Mouse (Mus musculus) lung, postnatal 0 days (tissue): ENCODE results near the gene Fam228b. TPM values are rescaled to one million over a fixed set of nuclear protein-coding genes. Genes with fewer than 3 reads are reported as not detected.
A peak's percentile ranks its signal among the peaks of the same experiment; 100 is the strongest.

Source experiments
- ATAC-seq: fragments of 200-750 bp; cut with Nextera tagmentation; 2 replicates; pipeline ENCODE4 v1.8.0; 2017; ENCODE audit warnings: moderate library complexity
- DNase-seq: peaks from one replicate; pipeline ENCODE4 v3.0.0-alpha.2; 2016; ENCODE audit warnings: low spot score
- H3K27ac ChIP-seq: fragments of 300-500 bp; sonication (generic); 2 replicates; pipeline ENCODE4 v1.5.1; 2014; ENCODE audit warnings: antibody characterized with exemption, mild to moderate bottlenecking, low read length, mixed read lengths
- H3K27me3 ChIP-seq: fragments of 300-500 bp; sonication (generic); replicated peaks from 2 replicates; pipeline ENCODE4 v1.6.1; 2014; ENCODE audit warnings: low read length, mixed read lengths; ENCODE audit not compliant: insufficient read depth
- H3K36me3 ChIP-seq: fragments of 300-500 bp; sonication (generic); 2 replicates; pipeline ENCODE4 v1.6.1; 2014; ENCODE audit warnings: low read length, mixed read lengths; ENCODE audit not compliant: insufficient read depth
- H3K4me1 ChIP-seq: fragments of 300-500 bp; sonication (generic); 2 replicates; pipeline ENCODE4 v1.6.1; 2014; ENCODE audit warnings: antibody characterized with exemption, low read depth, low read length, mixed read lengths; ENCODE audit not compliant: insufficient read depth
- H3K4me2 ChIP-seq: fragments of 300-500 bp; sonication (generic); replicated peaks from 2 replicates; pipeline ENCODE4 v1.6.1; 2014; ENCODE audit warnings: low read depth, mild to moderate bottlenecking, low read length, moderate library complexity, mixed read lengths
- H3K4me3 ChIP-seq: fragments of 300-500 bp; sonication (generic); 2 replicates; pipeline ENCODE4 v1.5.1; 2014; ENCODE audit warnings: low read depth, low read length
- H3K9ac ChIP-seq: fragments of 300-500 bp; sonication (generic); replicated peaks from 2 replicates; pipeline ENCODE4 v1.6.1; 2014; ENCODE audit warnings: low read depth, mild to moderate bottlenecking
- H3K9me3 ChIP-seq: fragments of 300-500 bp; sonication (generic); 2 replicates; pipeline ENCODE4 v1.6.1; 2016; ENCODE audit warnings: low read length, mixed read lengths
- CTCF ChIP-seq: IDR thresholded peaks from 2 replicates; pipeline ENCODE4 v1.5.1; 2016; ENCODE audit warnings: antibody characterized with exemption, mild to moderate bottlenecking
- EP300 ChIP-seq: IDR thresholded peaks from 2 replicates; pipeline ENCODE4 v1.6.1; 2016; ENCODE audit warnings: antibody characterized with exemption, mild to moderate bottlenecking, control low read depth
- WGBS: fragments of 180-500 bp; shearing (Covaris S2); extraction: QIAGEN DNeasy Blood & Tissue Kit; methylation state at CpG from one replicate; pipeline ENCODE4 v1.1.7; 2014; 5-methylcytosine and 5-hydroxymethylcytosine counted together
- polyA plus RNA-seq: library from polyadenylated mRNA; unstranded; fragments of >200 nt; fragmentation: Nextera tagmentation; extraction: Ambion mirVana; gene quantifications from 2 replicates; pipeline ENCODE4 v1.2.1, GENCODE M21; 2015

Fam228b gene
- polyA plus RNA-seq, 1 experiment from 2014 or later: 1.2 TPM

DNA sequence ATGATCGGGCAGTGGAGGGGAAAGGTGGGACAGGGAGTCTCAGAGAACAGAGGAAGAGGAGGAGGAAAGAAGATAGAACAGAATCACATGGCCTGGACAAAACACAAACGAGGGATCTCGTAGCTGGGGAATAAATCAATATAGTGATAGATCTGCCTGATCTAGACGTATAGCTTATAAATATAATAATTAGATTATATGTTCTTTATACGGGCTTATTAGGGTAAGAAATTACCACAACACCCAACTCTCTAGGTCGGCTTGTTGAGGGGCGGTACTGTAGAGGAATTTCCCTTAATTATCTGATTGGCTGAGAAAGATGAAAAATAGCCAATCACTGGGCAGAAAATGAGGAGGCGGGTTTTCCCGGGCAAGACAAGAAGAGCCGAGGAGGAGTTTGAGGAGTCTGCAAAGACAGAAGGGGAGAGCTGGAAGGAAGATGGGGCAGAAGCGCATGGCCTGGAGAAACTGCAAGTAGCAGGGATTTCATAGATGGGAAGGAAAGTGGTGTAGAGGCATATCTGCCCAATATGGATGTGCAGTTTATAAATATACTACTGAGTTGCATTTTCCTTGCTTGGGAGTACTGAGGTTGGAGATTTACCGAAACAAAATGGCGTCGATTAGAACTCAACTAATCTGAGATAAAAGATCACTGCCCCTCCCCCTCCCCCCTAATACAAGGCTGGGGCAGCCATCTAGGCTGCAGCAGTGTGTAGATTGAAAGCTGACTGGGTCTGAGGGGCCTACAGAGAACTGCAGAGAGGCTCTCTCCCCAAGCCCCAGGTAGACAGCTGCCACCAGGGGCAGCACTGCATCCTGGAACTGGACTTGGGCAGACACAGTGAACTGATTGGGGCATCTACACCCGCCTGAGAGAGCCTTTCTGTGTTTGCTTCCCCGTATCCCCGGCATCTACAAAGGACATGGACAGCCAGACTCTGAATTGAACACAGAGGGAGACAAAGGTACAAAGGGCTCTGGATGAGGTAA, 49.0 kb downstream of the Fam228b start:
- no peaks in the 10 kb centered on the region for H3K9me3 ChIP-seq
- DNase-seq: no peak
- no peak overlapping the region for H3K4me3 ChIP-seq
- WGBS: 73% methylated on average over 17 of the region's 17 CpGs
- H3K27me3 ChIP-seq: no peaks in the 10 kb centered on the region
- no peaks in the 10 kb centered on the region for H3K4me1 ChIP-seq
- H3K36me3 ChIP-seq: no peaks in the 10 kb centered on the region
- no peak for TF ChIP-seq EP300
- peak; percentile 39 for TF ChIP-seq CTCF
- no peak overlapping the region for H3K4me2 ChIP-seq
- H3K9ac ChIP-seq: no peak overlapping the region
- H3K27ac ChIP-seq: no peak overlapping the region
- ATAC-seq: no peak

DNA sequence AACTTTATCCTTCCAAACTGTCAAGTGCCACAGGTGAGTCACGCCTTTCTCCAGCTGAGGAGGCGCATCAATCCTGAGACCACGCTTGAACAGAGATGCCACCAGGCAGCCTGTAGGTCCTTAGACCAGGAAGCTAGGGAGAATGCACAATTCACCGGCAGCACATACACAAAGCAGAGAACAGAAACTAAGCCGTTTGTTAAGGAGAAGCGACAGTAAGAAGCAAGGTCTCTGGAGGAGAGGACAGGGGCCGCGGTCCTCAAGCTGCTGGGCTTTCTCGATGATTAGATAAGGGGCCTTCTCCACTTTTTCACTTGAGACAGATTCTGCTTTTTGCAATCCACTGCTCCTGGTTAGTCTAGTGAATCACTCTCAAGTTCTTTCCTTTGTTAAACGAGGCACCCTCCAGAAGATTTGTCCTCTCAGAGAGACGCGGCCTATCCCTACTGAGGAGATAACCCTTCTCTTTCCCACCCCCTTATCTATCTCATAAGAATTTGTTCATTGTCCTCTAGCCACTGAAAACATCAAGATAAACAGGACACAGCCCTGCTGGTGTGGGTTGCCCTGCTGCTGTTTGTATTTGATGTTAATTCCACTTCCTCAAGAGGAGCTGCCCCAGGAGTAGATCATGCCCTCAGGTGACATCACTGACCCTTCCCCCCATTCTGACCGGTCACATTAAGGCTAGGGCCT, 49.9 kb downstream of the Fam228b start:
- peak; percentile 23; the same call in 1 of the 2 replicates for ATAC-seq
- Histone ChIP-seq H3K4me1 (no peaks in the 10 kb centered on the region), H3K36me3 (no peaks in the 10 kb centered on the region), H3K4me3 (no peak overlapping the region), H3K4me2 (no peak overlapping the region), H3K9ac (no peak overlapping the region), H3K27me3 (no peaks in the 10 kb centered on the region), H3K9me3 (no peaks in the 10 kb centered on the region), H3K27ac (no peak overlapping the region)
- no peak for DNase-seq
- 58% methylated on average over 13 of the region's 13 CpGs for WGBS
- no peak for TF ChIP-seq CTCF

DNA sequence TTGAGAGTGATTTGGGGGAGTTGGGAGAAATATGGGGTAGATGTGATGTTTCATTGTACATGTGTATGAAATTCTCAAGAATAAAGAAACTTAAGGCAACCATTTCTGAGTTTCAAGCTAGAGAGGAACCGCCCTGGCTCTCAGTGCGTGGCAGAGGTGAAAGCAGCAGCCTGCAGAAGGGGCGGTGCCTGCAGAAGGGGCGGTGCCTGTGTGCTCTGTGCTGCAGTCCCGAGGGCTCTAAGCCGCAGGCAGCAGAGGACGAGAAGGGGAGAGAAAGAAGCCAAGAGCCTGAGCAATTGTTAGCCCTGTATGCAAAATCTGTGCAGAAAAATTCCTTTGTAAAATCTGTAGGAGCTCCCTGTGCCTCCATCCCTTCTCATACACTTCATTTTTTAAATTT, 51.6 kb downstream of the Fam228b start:
- Histone ChIP-seq H3K4me2 (no peak overlapping the region), H3K9ac (no peak overlapping the region), H3K9me3 (no peaks in the 10 kb centered on the region), H3K4me1 (no peaks in the 10 kb centered on the region), H3K27ac (no peak overlapping the region), H3K36me3 (peaks cover 9% of the 10 kb centered on the region), H3K4me3 (no peak overlapping the region), H3K27me3 (no peaks in the 10 kb centered on the region)
- ATAC-seq (peak; percentile 90), DNase-seq (peak; percentile 62)
- WGBS: 2% methylated on average over 6 of the region's 7 CpGs
- no peak for TF ChIP-seq CTCF

DNA sequence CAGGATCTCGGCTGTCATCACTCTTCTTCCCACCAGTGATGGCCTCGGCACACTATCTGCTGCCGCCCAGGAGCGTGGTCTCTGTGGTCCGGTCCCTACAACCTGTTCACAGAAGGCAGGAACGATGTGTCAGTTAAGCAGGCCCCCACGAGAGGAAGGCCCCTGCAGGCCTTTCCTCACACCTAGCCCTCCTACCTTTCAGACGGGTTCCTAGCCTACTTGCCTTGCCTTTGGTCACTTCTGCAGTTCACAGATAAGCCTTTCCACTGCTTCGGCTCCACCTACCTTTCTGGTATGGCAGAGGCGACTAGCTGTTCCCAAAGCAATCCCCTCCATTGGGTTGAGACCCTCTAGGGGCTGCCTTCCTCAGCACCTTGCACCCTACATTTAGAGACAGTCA, 53.5 kb downstream of the Fam228b start:
- DNase-seq: no peak
- WGBS: 77% methylated on average over 10 of the region's 10 CpGs

DNA sequence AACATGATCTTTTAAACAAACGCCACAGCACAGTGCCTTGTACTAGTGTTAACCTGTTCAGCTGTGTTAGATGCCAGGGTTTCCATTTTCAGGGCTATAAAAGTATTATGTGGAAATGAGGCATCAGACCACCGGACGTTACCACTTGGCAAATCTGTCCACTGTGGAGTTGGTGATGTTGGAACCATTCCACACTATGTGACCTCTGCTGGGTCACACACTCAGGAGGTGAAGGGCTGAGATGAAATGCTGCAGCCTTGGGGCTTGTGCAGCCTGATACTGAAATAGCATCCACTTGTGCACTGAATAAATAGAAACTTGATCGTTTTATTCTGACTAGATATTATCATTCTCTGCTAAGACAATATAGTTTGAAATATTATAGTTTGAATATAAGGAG, 55.7 kb downstream of the Fam228b start:
- WGBS: 70% methylated on average over 4 of the region's 4 CpGs
- no peak overlapping the region for H3K27ac ChIP-seq

More for the DNA sequence above, 53.5 kb downstream of the Fam228b start:
- Histone ChIP-seq H3K9me3 (no peaks in the 10 kb centered on the region), H3K27ac (no peak overlapping the region), H3K9ac (no peak overlapping the region), H3K27me3 (no peaks in the 10 kb centered on the region), H3K4me1 (no peaks in the 10 kb centered on the region), H3K4me2 (no peak overlapping the region), H3K4me3 (no peak overlapping the region), H3K36me3 (peaks cover 12% of the 10 kb centered on the region)
- no peak for ATAC-seq
- TF ChIP-seq CTCF (no peak), EP300 (no peak)

DNA sequence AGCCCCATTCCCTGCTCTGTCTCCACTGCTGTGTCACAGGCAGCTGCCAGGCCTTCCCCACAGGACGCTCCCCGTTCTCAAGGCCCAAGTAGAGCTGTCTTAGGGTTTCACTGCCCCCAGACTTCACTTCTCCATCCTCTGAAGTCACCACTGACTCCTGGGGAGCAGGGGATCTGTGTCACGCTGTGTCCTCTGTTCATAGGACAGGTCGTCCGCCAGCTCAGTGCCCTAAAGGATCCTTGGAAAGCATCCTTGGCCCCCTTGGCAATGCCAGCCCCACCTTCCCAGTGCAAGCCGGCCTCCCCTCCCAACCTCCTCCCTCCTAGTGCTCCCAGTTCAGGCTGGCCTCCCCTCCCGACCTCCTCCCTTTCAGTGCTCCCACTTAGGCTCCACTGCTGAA, 59.1 kb downstream of the Fam228b start:
- DNase-seq (no peak), ATAC-seq (no peak)
- TF ChIP-seq CTCF (no peak), EP300 (no peak)
- Histone ChIP-seq H3K27me3 (no peaks in the 10 kb centered on the region), H3K4me3 (no peak overlapping the region), H3K9me3 (no peaks in the 10 kb centered on the region), H3K36me3 (peaks cover 26% of the 10 kb centered on the region), H3K4me1 (no peaks in the 10 kb centered on the region; the same call in 1 of the 2 replicates), H3K9ac (no peak overlapping the region), H3K27ac (no peak overlapping the region), H3K4me2 (no peak overlapping the region)
- 95% methylated on average over 7 of the region's 7 CpGs for WGBS

More for the DNA sequence above, 55.7 kb downstream of the Fam228b start:
- no peaks in the 10 kb centered on the region for H3K4me1 ChIP-seq
- DNase-seq (no peak), ATAC-seq (no peak)
- peaks cover 16% of the 10 kb centered on the region for H3K36me3 ChIP-seq
- H3K9me3 ChIP-seq: no peaks in the 10 kb centered on the region
- no peak overlapping the region for H3K9ac ChIP-seq
- H3K27me3 ChIP-seq: no peaks in the 10 kb centered on the region
- TF ChIP-seq EP300 (no peak), CTCF (no peak)
- H3K4me2 ChIP-seq: no peak overlapping the region
- H3K4me3 ChIP-seq: no peak overlapping the region
